Mouse (Mus musculus) heart, adult 18-20 months (tissue): ENCODE results near the gene Arl3. TPM values are rescaled to one million over a fixed set of nuclear protein-coding genes. Genes with fewer than 3 reads are reported as not detected.

Experiments used
- DNase-seq, 2 experiments: peaks; one replicate each; pipeline ENCODE4 v3.0.0; 2021 to 2022; ENCODE audit warnings: mixed read lengths in 1 of 2
- total RNA-seq, 2 experiments: library from RNA; stranded (reverse); gene quantifications; 2 replicates each; pipeline ENCODE4 v1.2.3; 2021

The Arl3 gene
- total RNA-seq, 2 experiments from 2014 or later = 34.6 to 38.1 TPM

- no peak for DNase-seq
These were observed 39.9 kb downstream of the Arl3 start for GRCm38 (mm10) chr19:46533066-46533465.

GRCm38 (mm10) chr19:46532031-46532688 is 40.8 kb downstream of the Arl3 start:
- peak; percentile 57 to 70 for DNase-seq

GRCm38 (mm10) chr19:46531071-46532030 is 41.6 kb downstream of the Arl3 start:
- peak in 1 of 2 experiments; percentile 67 for DNase-seq

- no peak for DNase-seq
These were observed 42.5 kb downstream of the Arl3 start for GRCm38 (mm10) chr19:46530449-46530990.

- peak in 1 of 2 experiments; percentile 34 for DNase-seq
These were observed 43.2 kb downstream of the Arl3 start for GRCm38 (mm10) chr19:46529601-46530448.

GRCm38 (mm10) chr19:46528529-46529213 is 44.3 kb downstream of the Arl3 start:
- peak; percentile 78 to 89 for DNase-seq

GRCm38 (mm10) chr19:46527632-46528528 is 45.1 kb downstream of the Arl3 start:
- peak in 1 of 2 experiments; percentile 29 for DNase-seq

- DNase-seq = no peak
These were observed 47.0 kb downstream of the Arl3 start for GRCm38 (mm10) chr19:46525691-46526631.

GRCm38 (mm10) chr19:46524601-46525321 is 48.2 kb downstream of the Arl3 start:
- peak; percentile 89 to 95 for DNase-seq

GRCm38 (mm10) chr19:46524152-46524544 is 48.9 kb downstream of the Arl3 start:
- DNase-seq = no peak

GRCm38 (mm10) chr19:46523480-46524151 is 49.4 kb downstream of the Arl3 start:
- peak; percentile 68 to 76 for DNase-seq

- no peak for DNase-seq
These were observed 49.9 kb downstream of the Arl3 start for GRCm38 (mm10) chr19:46523131-46523479.

- peak; percentile 40 to 64 for DNase-seq
These were observed 50.5 kb downstream of the Arl3 start for GRCm38 (mm10) chr19:46522433-46523044.

GRCm38 (mm10) chr19:46521698-46522097 is 51.3 kb downstream of the Arl3 start:
- no peak for DNase-seq

- DNase-seq = no peak
These were observed 54.0 kb downstream of the Arl3 start for GRCm38 (mm10) chr19:46518828-46519621.

- peak; percentile 57 to 65 for DNase-seq
These were observed 54.6 kb downstream of the Arl3 start for GRCm38 (mm10) chr19:46518352-46518787.
